Mouse (Mus musculus): ENCODE measurements at regions not wholly inside any gene's neighbourhood (a gene's known extent, or its start where the extent isn't known, plus 50 kb on each side); places are given as distances from the start of the nearest gene placed in this dataset.
"Not testable (repeated sequence)": the region's sequence is repeated elsewhere in the genome, so short reads cannot be mapped to it uniquely, and the experiment has no call there.

- DNase-seq (ENCODE audit: low read depth, low spot score): peak; percentile 70
Observed at GRCm38 (mm10) chr13:44449216-44449830, 280.0 kb upstream of the Jarid2 start.

- DNase-seq (ENCODE audit: low read depth, low spot score): no peak
Observed at GRCm38 (mm10) chr13:44451224-44451623, 278.1 kb upstream of the Jarid2 start.

- no peak for DNase-seq (ENCODE audit: low read depth, low spot score)
Observed at GRCm38 (mm10) chr13:44453131-44453530, 276.1 kb upstream of the Jarid2 start.

- no peak for DNase-seq (ENCODE audit: low read depth, low spot score)
Observed at GRCm38 (mm10) chr13:44454136-44454535, 275.1 kb upstream of the Jarid2 start.

GRCm38 (mm10) chr13:44455193-44455592 lies 274.1 kb upstream of the Jarid2 start:
- DNase-seq (ENCODE audit: low read depth, low spot score): no peak

GRCm38 (mm10) chr13:44458744-44459143 lies 270.5 kb upstream of the Jarid2 start:
- DNase-seq (ENCODE audit: low read depth, low spot score): no peak

- no peak for DNase-seq (ENCODE audit: low read depth, low spot score)
Observed at GRCm38 (mm10) chr13:44459148-44459547, 270.1 kb upstream of the Jarid2 start.

GRCm38 (mm10) chr13:44463675-44464074 lies 265.6 kb upstream of the Jarid2 start:
- DNase-seq (ENCODE audit: low read depth, low spot score): no peak

GRCm38 (mm10) chr13:44465567-44465966 lies 263.7 kb upstream of the Jarid2 start:
- DNase-seq (ENCODE audit: low read depth, low spot score): no peak

- peak; percentile 20 for DNase-seq (ENCODE audit: low read depth, low spot score)
Observed at GRCm38 (mm10) chr13:44468963-44469674, 260.2 kb upstream of the Jarid2 start.

- DNase-seq (ENCODE audit: low read depth, low spot score): no peak
Observed at GRCm38 (mm10) chr13:44469675-44470074, 259.6 kb upstream of the Jarid2 start.

GRCm38 (mm10) chr13:44473200-44473599 lies 256.1 kb upstream of the Jarid2 start:
- DNase-seq (ENCODE audit: low read depth, low spot score): no peak

GRCm38 (mm10) chr13:44476901-44477300 lies 252.4 kb upstream of the Jarid2 start:
- no peak for DNase-seq (ENCODE audit: low read depth, low spot score)

- DNase-seq (ENCODE audit: low read depth, low spot score): no peak
Observed at GRCm38 (mm10) chr13:44480128-44480527, 249.1 kb upstream of the Jarid2 start.

- no peak for DNase-seq (ENCODE audit: low read depth, low spot score)
Observed at GRCm38 (mm10) chr13:44482661-44483060, 246.6 kb upstream of the Jarid2 start.

- DNase-seq (ENCODE audit: low read depth, low spot score): no peak
Observed at GRCm38 (mm10) chr13:44484582-44485329, 244.5 kb upstream of the Jarid2 start.

GRCm38 (mm10) chr13:44490935-44491465 lies 238.3 kb upstream of the Jarid2 start:
- no peak for DNase-seq (ENCODE audit: low read depth, low spot score)

- DNase-seq (ENCODE audit: low read depth, low spot score): no peak
Observed at GRCm38 (mm10) chr13:44493884-44494283, 235.4 kb upstream of the Jarid2 start.

- no peak for DNase-seq (ENCODE audit: low read depth, low spot score)
Observed at GRCm38 (mm10) chr13:44495450-44495849, 233.8 kb upstream of the Jarid2 start.

- no peak for DNase-seq (ENCODE audit: low read depth, low spot score)
Observed at GRCm38 (mm10) chr13:44496596-44496995, 232.7 kb upstream of the Jarid2 start.

- DNase-seq (ENCODE audit: low read depth, low spot score): not testable (repeated sequence)
Observed at GRCm38 (mm10) chr13:44500896-44501295, 228.4 kb upstream of the Jarid2 start.

GRCm38 (mm10) chr13:44501777-44502321 lies 227.4 kb upstream of the Jarid2 start:
- DNase-seq (ENCODE audit: low read depth, low spot score): peak; percentile 7
